Mouse (Mus musculus): ENCODE results near the gene Nfxl1. TPM values are rescaled to one million over a fixed set of nuclear protein-coding genes. Genes with fewer than 3 reads are reported as not detected.

Nfxl1 gene
- polyA plus RNA-seq, 1 experiment from 2014 or later = 21.7 TPM

- DNase-seq (ENCODE audit: low spot score) = no peak
- H3K4me1 ChIP-seq = peaks cover 12% of the 10 kb centered on the region
- H3K9me3 ChIP-seq (replicated peaks) = no peaks in the 10 kb centered on the region
- under 1% methylated on average over 57 of the region's 57 CpGs for WGBS
- no peaks in the 10 kb centered on the region for H3K27me3 ChIP-seq (ENCODE audit: low read depth, poor library complexity, severe bottlenecking)
- peak overlapping the region; percentile 96 for H3K4me3 ChIP-seq
- H3K36me3 ChIP-seq = peaks cover 21% of the 10 kb centered on the region
- peak overlapping the region; percentile 91 for H3K27ac ChIP-seq
These were observed 563 bp downstream of the Nfxl1 start for GRCm38 (mm10) chr5:72558716-72559526.

DNA sequence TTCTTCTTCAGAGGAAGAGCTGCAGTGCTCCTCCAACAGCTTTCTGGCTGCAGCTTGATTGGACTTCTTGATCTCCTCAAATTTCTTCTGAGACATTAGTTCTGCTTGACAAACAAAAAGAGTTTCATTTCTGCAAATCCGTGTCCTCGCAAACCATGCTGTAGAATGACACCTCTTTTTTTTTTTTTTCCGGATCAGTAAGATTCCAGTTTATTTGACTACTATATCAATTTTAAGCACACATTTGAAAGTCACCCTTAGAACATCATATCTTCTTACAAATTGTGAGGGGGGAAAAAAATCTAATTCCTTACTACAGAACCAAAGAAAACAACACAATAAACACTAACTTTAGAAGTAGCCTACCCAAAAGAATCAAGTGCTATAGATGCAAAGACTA lies 3.2 kb downstream of the Nfxl1 start:
- H3K4me1 ChIP-seq = peaks cover 12% of the 10 kb centered on the region
- H3K27ac ChIP-seq = no peak overlapping the region
- WGBS = 90% methylated on average over 3 of the region's 3 CpGs

GRCm38 (mm10) chr5:72551209-72551608 lies 8.3 kb downstream of the Nfxl1 start:
- H3K27me3 ChIP-seq (ENCODE audit: low read depth, poor library complexity, severe bottlenecking) = no peaks in the 10 kb centered on the region
- no peak for DNase-seq (ENCODE audit: low spot score)
- H3K4me1 ChIP-seq = no peaks in the 10 kb centered on the region
- no peak overlapping the region for H3K4me3 ChIP-seq
- H3K9me3 ChIP-seq (replicated peaks) = no peaks in the 10 kb centered on the region
- H3K27ac ChIP-seq = no peak overlapping the region
- whole genome bisulfite sequencing = 91% methylated on average over 3 of the region's 3 CpGs
- peaks cover 59% of the 10 kb centered on the region for H3K36me3 ChIP-seq

More for the DNA sequence above, 3.2 kb downstream of the Nfxl1 start:
- no peak for DNase-seq (ENCODE audit: low spot score)
- peaks cover 42% of the 10 kb centered on the region for H3K36me3 ChIP-seq
- no peaks in the 10 kb centered on the region for H3K27me3 ChIP-seq (ENCODE audit: low read depth, poor library complexity, severe bottlenecking)
- H3K9me3 ChIP-seq (replicated peaks) = no peaks in the 10 kb centered on the region
- H3K4me3 ChIP-seq = no peak overlapping the region

- H3K9me3 ChIP-seq (replicated peaks) = no peaks in the 10 kb centered on the region
- no peaks in the 10 kb centered on the region for H3K4me1 ChIP-seq
- no peak for DNase-seq (ENCODE audit: low spot score)
- H3K36me3 ChIP-seq = peaks cover 56% of the 10 kb centered on the region
- no peaks in the 10 kb centered on the region for H3K27me3 ChIP-seq (ENCODE audit: low read depth, poor library complexity, severe bottlenecking)
- H3K4me3 ChIP-seq = no peak overlapping the region
- no peak overlapping the region for H3K27ac ChIP-seq
- 96% methylated on average over 3 of the region's 3 CpGs for WGBS
These were observed 30.6 kb downstream of the Nfxl1 start for GRCm38 (mm10) chr5:72528896-72529295.

GRCm38 (mm10) chr5:72513808-72514207 lies 45.7 kb downstream of the Nfxl1 start:
- no peaks in the 10 kb centered on the region for H3K9me3 ChIP-seq (replicated peaks)
- DNase-seq (ENCODE audit: low spot score) = no peak
- no peak overlapping the region for H3K4me3 ChIP-seq
- no peak overlapping the region for H3K27ac ChIP-seq
- whole genome bisulfite sequencing = 89% methylated on average over 5 of the region's 5 CpGs
- peaks cover 56% of the 10 kb centered on the region for H3K36me3 ChIP-seq
- no peaks in the 10 kb centered on the region for H3K27me3 ChIP-seq (ENCODE audit: low read depth, poor library complexity, severe bottlenecking)
- H3K4me1 ChIP-seq = no peaks in the 10 kb centered on the region

GRCm38 (mm10) chr5:72505740-72506139 lies 53.7 kb downstream of the Nfxl1 start:
- Histone ChIP-seq H3K36me3 (no peaks in the 10 kb centered on the region), H3K9me3 (replicated peaks) (no peaks in the 10 kb centered on the region), H3K27ac (no peak overlapping the region), H3K4me1 (peaks cover 20% of the 10 kb centered on the region), H3K27me3 (ENCODE audit: low read depth, poor library complexity, severe bottlenecking) (peaks cover 49% of the 10 kb centered on the region), H3K4me3 (no peak overlapping the region)
- DNase-seq (ENCODE audit: low spot score) = no peak
- WGBS = 79% methylated on average over 5 of the region's 5 CpGs

GRCm38 (mm10) chr5:72503531-72504523 lies 55.7 kb downstream of the Nfxl1 start, which contains the start of gene Corin:
Gene Corin, minus strand, starts transcription at chr5:72504473.
- Histone ChIP-seq H3K27ac (peak within 1 kb of the TSS; percentile 46; the same call in 1 of the 2 replicates), H3K4me3 (peak within 1 kb of the TSS; percentile 53), H3K36me3 (no peaks in the 10 kb centered on the region), H3K27me3 (ENCODE audit: low read depth, poor library complexity, severe bottlenecking) (peaks cover 51% of the 10 kb centered on the region), H3K4me1 (peaks cover 20% of the 10 kb centered on the region), H3K9me3 (replicated peaks) (no peaks in the 10 kb centered on the region)
- DNase-seq (ENCODE audit: low spot score) = peak; percentile 61
- 2% methylated on average over 64 of the region's 64 CpGs for WGBS

GRCm38 (mm10) chr5:72502778-72503177 lies 56.7 kb downstream of the Nfxl1 start:
- no peak for DNase-seq (ENCODE audit: low spot score)
- H3K4me1 ChIP-seq = peaks cover 20% of the 10 kb centered on the region
- H3K27me3 ChIP-seq (ENCODE audit: low read depth, poor library complexity, severe bottlenecking) = peaks cover 54% of the 10 kb centered on the region
- no peaks in the 10 kb centered on the region for H3K9me3 ChIP-seq (replicated peaks)
- H3K36me3 ChIP-seq = no peaks in the 10 kb centered on the region
- H3K4me3 ChIP-seq = no peak overlapping the region
- no peak overlapping the region for H3K27ac ChIP-seq
- WGBS = 75% methylated on average over 8 of the region's 8 CpGs

GRCm38 (mm10) chr5:72501763-72502162 lies 57.7 kb downstream of the Nfxl1 start:
- Histone ChIP-seq H3K4me3 (no peak overlapping the region), H3K27ac (no peak overlapping the region), H3K4me1 (peaks cover 20% of the 10 kb centered on the region), H3K27me3 (ENCODE audit: low read depth, poor library complexity, severe bottlenecking) (peaks cover 54% of the 10 kb centered on the region), H3K9me3 (replicated peaks) (no peaks in the 10 kb centered on the region), H3K36me3 (no peaks in the 10 kb centered on the region)
- DNase-seq (ENCODE audit: low spot score) = no peak
- WGBS = 69% methylated on average over 3 of the region's 3 CpGs

- Histone ChIP-seq H3K27ac (no peak overlapping the region), H3K4me1 (peaks cover 7% of the 10 kb centered on the region), H3K9me3 (replicated peaks) (no peaks in the 10 kb centered on the region), H3K36me3 (no peaks in the 10 kb centered on the region), H3K27me3 (ENCODE audit: low read depth, poor library complexity, severe bottlenecking) (peaks cover 28% of the 10 kb centered on the region), H3K4me3 (no peak overlapping the region)
- DNase-seq (ENCODE audit: low spot score) = no peak
- WGBS = 75% methylated on average over 10 of the region's 10 CpGs
These were observed 61.2 kb downstream of the Nfxl1 start for GRCm38 (mm10) chr5:72498271-72498670.

DNA sequence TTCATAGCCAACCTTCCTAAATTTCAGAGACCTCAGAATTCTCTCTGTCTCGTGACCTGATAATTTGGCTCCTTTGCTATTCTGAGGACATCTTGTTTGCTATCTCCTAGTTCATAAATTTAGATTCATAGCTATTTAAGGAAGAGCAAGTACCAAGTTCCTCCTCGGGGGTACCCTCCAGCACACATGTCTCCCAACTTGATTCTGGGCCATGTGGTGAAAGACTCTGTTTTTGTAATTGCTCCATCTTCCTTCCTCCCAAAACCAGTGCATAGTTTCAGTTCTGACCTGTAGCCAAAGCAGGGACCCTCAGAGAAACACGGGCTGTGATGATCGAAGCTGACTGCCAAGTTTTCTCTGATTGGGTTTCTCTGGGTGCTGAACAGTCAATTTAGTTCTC lies 62.7 kb downstream of the Nfxl1 start:
- WGBS = 88% methylated on average over 4 of the region's 4 CpGs

DNA sequence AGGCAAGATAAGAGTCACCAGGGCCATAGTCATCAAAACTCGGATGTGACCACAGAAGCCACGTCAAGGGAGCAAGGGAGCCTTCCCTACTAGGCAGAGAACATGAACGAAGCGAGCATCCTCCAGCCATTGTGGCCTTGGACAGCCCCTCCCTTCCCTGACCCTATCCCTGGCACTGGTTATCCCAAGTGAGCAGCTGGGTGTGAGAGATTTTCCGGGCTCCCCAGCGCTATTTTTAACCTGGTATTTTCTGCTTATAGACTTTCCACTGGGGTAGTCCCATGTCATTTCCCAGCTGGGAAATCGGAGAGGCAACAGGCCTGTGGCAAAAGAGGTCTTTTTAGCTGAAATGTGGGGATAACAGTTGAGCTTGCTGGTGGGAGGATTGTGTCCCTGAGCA lies 65.6 kb downstream of the Nfxl1 start:
- Histone ChIP-seq H3K27ac (no peak overlapping the region), H3K4me3 (no peak overlapping the region), H3K4me1 (no peaks in the 10 kb centered on the region), H3K27me3 (ENCODE audit: low read depth, poor library complexity, severe bottlenecking) (peaks cover 4% of the 10 kb centered on the region; the same call in 1 of the 2 replicates), H3K36me3 (no peaks in the 10 kb centered on the region), H3K9me3 (replicated peaks) (no peaks in the 10 kb centered on the region)
- 85% methylated on average over 7 of the region's 7 CpGs for WGBS
- no peak for DNase-seq (ENCODE audit: low spot score)

More for the DNA sequence above, 62.7 kb downstream of the Nfxl1 start:
- Histone ChIP-seq H3K27ac (no peak overlapping the region), H3K4me3 (no peak overlapping the region), H3K9me3 (replicated peaks) (no peaks in the 10 kb centered on the region), H3K27me3 (ENCODE audit: low read depth, poor library complexity, severe bottlenecking) (peaks cover 13% of the 10 kb centered on the region), H3K4me1 (0 out of 2 replicates have a peak, but pooled peaks cover 4% of the 10 kb centered on the region), H3K36me3 (no peaks in the 10 kb centered on the region)
- no peak for DNase-seq (ENCODE audit: low spot score)

DNA sequence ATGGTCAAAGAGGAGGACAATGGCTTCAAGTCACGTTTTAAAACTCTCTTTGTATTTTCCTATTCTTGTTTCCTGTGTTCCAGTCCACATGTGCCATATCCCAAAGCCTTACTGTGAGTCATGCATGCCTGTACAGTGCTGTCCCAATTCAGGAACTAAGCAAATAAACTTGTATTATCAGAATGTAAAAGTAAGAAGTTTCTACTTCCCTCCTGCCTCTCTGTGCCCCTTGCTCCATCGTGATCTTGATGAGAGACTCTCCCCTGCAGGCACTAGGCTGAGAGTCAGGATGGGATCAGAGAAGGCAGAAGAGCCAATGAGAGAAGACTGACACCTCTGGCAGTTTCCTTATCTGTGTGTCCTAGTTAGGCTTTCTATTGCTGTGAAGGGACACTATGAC lies 68.3 kb downstream of the Nfxl1 start:
- Histone ChIP-seq H3K36me3 (no peaks in the 10 kb centered on the region), H3K4me3 (no peak overlapping the region), H3K27ac (no peak overlapping the region), H3K4me1 (peaks cover 11% of the 10 kb centered on the region), H3K9me3 (replicated peaks) (no peaks in the 10 kb centered on the region), H3K27me3 (ENCODE audit: low read depth, poor library complexity, severe bottlenecking) (no peaks in the 10 kb centered on the region)
- DNase-seq (ENCODE audit: low spot score) = no peak
- 63% methylated on average over 2 of the region's 2 CpGs for WGBS

All from limb, embryonic 10.5 days (tissue).